ENCODE assay signal across 11 mouse cellular contexts in the genomic region with DNA sequence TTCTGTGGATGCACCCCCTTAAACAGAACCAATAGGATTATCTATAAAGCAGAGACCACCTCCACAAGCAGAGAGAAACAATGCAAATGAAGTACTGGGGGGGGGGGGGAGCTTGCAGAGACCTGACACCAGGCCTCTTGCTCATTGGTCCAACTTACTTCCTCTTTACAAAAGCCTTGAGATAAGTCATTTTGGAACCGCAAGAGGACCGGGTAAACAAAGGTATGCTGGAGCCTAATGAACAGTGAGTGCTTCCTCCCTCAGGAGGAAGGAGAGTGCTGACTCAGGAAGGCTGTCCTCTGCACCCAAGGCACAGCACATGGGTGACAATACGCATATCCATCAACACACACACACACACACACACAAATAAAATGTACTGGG. TPM values are rescaled to one million over a fixed set of nuclear protein-coding genes. Genes with fewer than 3 reads are reported as not detected.
A peak's percentile ranks its signal among the peaks of the same experiment; 100 is the strongest.
DNase-seq lines count a peak whose midpoint lies in the region; ATAC-seq lines count a peak whose summit lies in the region.
"Had no signal": no experiment of that assay in that cellular context is flagged by ENCODE, and none has a peak within 500 bp of the region (broad histone marks: within the 10 kb centered on the region; RNA-seq: fewer than 3 reads in every experiment).

No protein-coding gene starts in this region.

- peaks cover 9% of the 10 kb centered on the region for H3K4me1 ChIP-seq in midbrain, embryonic 11.5 days (ENCODE audit: control insufficient read depth, insufficient read depth, low read length)
- peaks cover 15% of the 10 kb centered on the region for H3K4me1 ChIP-seq in midbrain, embryonic 14.5 days (ENCODE audit: control insufficient read depth, insufficient read depth, low read length)
- H3K4me1 ChIP-seq in hindbrain, embryonic 14.5 days (replicated peaks; ENCODE audit: control insufficient read depth, insufficient read depth, low read length): peaks cover 17% of the 10 kb centered on the region

- H3K9ac ChIP-seq in midbrain, embryonic 11.5 days (ENCODE audit: low read length): no peak overlapping the region
- H3K9ac ChIP-seq in midbrain, embryonic 14.5 days (replicated peaks; ENCODE audit: low read length): no peak overlapping the region
- no peak overlapping the region for H3K9ac ChIP-seq in hindbrain, embryonic 14.5 days

- WGBS in midbrain, embryonic 11.5 days: 17% methylated on average over 3 of the region's 3 CpGs
- WGBS in midbrain, embryonic 14.5 days: 23% methylated on average over 3 of the region's 3 CpGs
- 20% methylated on average over 3 of the region's 3 CpGs for WGBS in hindbrain, embryonic 14.5 days

- intact Hi-C loops in heart, postnatal 25 days (cut with DNase I): no loop called here

- ATAC-seq in midbrain, embryonic 11.5 days (ENCODE audit: low FRiP score): no peak
- no peak for ATAC-seq in midbrain, embryonic 14.5 days (ENCODE audit: low FRiP score, low TSS enrichment)
- ATAC-seq in hindbrain, embryonic 14.5 days (ENCODE audit: low FRiP score): no peak
- peak; percentile 64 for ATAC-seq in neutrophil, adult 5-6 weeks (ENCODE audit: extremely low read depth, insufficient number of reproducible peaks, low FRiP score, poor library complexity, severe bottlenecking)

- H3K36me3 ChIP-seq in midbrain, embryonic 11.5 days (ENCODE audit: control insufficient read depth, insufficient read depth, low read length): no peaks in the 10 kb centered on the region
- H3K36me3 ChIP-seq in midbrain, embryonic 14.5 days (ENCODE audit: control insufficient read depth, insufficient read depth, low read length): peaks cover 10% of the 10 kb centered on the region
- 0 out of 2 replicates have a peak, but pooled peaks cover 2% of the 10 kb centered on the region for H3K36me3 ChIP-seq in hindbrain, embryonic 14.5 days (replicated peaks; ENCODE audit: control insufficient read depth, insufficient read depth)

- H3K27me3 ChIP-seq in midbrain, embryonic 11.5 days (ENCODE audit: control insufficient read depth, insufficient read depth, low read length): peaks cover 21% of the 10 kb centered on the region
- H3K27me3 ChIP-seq in midbrain, embryonic 14.5 days (ENCODE audit: control insufficient read depth, insufficient read depth, low read length): peaks cover 26% of the 10 kb centered on the region
- peaks cover 32% of the 10 kb centered on the region for H3K27me3 ChIP-seq in hindbrain, embryonic 14.5 days (ENCODE audit: control insufficient read depth, insufficient read depth, low read length)

- H3K27ac ChIP-seq in midbrain, embryonic 11.5 days (ENCODE audit: low read depth, low read length): no peak overlapping the region
- no peak overlapping the region for H3K27ac ChIP-seq in midbrain, embryonic 14.5 days (replicated peaks; ENCODE audit: low read depth, low read length)
- H3K27ac ChIP-seq in hindbrain, embryonic 14.5 days: no peak overlapping the region

- no peak overlapping the region for H3K4me3 ChIP-seq in midbrain, embryonic 11.5 days (ENCODE audit: low read depth, low read length)
- no peak overlapping the region for H3K4me3 ChIP-seq in midbrain, embryonic 14.5 days (replicated peaks; ENCODE audit: low read depth, low read length)
- H3K4me3 ChIP-seq in hindbrain, embryonic 14.5 days (replicated peaks; ENCODE audit: low read length): no peak overlapping the region

- peaks cover 2% of the 10 kb centered on the region; the same call in 1 of the 2 replicates for H3K9me3 ChIP-seq in midbrain, embryonic 11.5 days (ENCODE audit: control insufficient read depth, low read length)
- H3K9me3 ChIP-seq in midbrain, embryonic 14.5 days (ENCODE audit: control insufficient read depth, low read length): no peaks in the 10 kb centered on the region
- no peaks in the 10 kb centered on the region for H3K9me3 ChIP-seq in hindbrain, embryonic 14.5 days (ENCODE audit: control insufficient read depth, low read length)

- DNase-seq in heart, adult 11 months: peak; percentile 88
- DNase-seq in heart, postnatal 25 days (ENCODE audit: low spot score): no peak
- no peak for DNase-seq in midbrain, embryonic 11.5 days (ENCODE audit: low spot score, missing footprints)
- DNase-seq in midbrain, embryonic 14.5 days: no peak
- no peak for DNase-seq in hindbrain, embryonic 14.5 days (ENCODE audit: low spot score)
- DNase-seq in urinary bladder, postnatal 25 days (ENCODE audit: low spot score): no peak
- no peak for DNase-seq in layer of hippocampus, adult 9-11 months
- DNase-seq: gastrocnemius, postnatal 25 days had no signal

- peak overlapping the region; percentile 64; the same call in 1 of the 2 replicates for H3K4me2 ChIP-seq in midbrain, embryonic 11.5 days
- no peak overlapping the region for H3K4me2 ChIP-seq in midbrain, embryonic 14.5 days (ENCODE audit: low read length)
- peak overlapping the region; percentile 71; the same call in 1 of the 2 replicates for H3K4me2 ChIP-seq in hindbrain, embryonic 14.5 days (replicated peaks)

RNA-seq across cellular contexts. Expression of gene Gm20479, which starts 0.4 kb away (rescaled TPM):
- not detected for total RNA-seq in heart, postnatal 25 days (2021)
- not detected in 2 replicates for polyA plus RNA-seq in midbrain, embryonic 11.5 days (2014; fragmentation: Nextera tagmentation; extraction: Ambion mirVana)
- polyA plus RNA-seq in midbrain, embryonic 14.5 days (2014; fragmentation: Nextera tagmentation; extraction: Ambion mirVana): not detected in 2 replicates
- not detected in 2 replicates for polyA plus RNA-seq in hindbrain, embryonic 14.5 days (2014; fragmentation: Nextera tagmentation; extraction: Ambion mirVana)
- total RNA-seq in neutrophil, adult 5-6 weeks (2017): not detected in 2 replicates
- total RNA-seq: gastrocnemius, postnatal 25 days; megakaryocyte-erythroid progenitor cell, adult 5-6 weeks had no signal
- polyA plus RNA-seq: C2C12 had no signal

RNA-seq across cellular contexts. Expression of gene Shkbp1, which starts 1.8 kb away (rescaled TPM):
- 1 to 10 TPM; 6.4 to 8.2 TPM for total RNA-seq in heart, postnatal 25 days (2021)
- polyA plus RNA-seq in midbrain, embryonic 11.5 days (2014; fragmentation: Nextera tagmentation; extraction: Ambion mirVana): 45.9 and 50.7 TPM in 2 replicates
- polyA plus RNA-seq in midbrain, embryonic 14.5 days (2014; fragmentation: Nextera tagmentation; extraction: Ambion mirVana): 50.4 and 52.5 TPM in 2 replicates
- 30.6 and 34.6 TPM in 2 replicates for polyA plus RNA-seq in hindbrain, embryonic 14.5 days (2014; fragmentation: Nextera tagmentation; extraction: Ambion mirVana)
- 56.8 and 69.9 TPM in 2 replicates for total RNA-seq in neutrophil, adult 5-6 weeks (2017)

RNA-seq across cellular contexts. Expression of gene Ltbp4, which starts 20.1 kb away (rescaled TPM):
- total RNA-seq in heart, postnatal 25 days (2021): 100 to 1,000 TPM; 210 to 247 TPM
- 2.9 and 5.8 TPM in 2 replicates for polyA plus RNA-seq in midbrain, embryonic 11.5 days (2014; fragmentation: Nextera tagmentation; extraction: Ambion mirVana)
- 6.4 and 7.4 TPM in 2 replicates for polyA plus RNA-seq in midbrain, embryonic 14.5 days (2014; fragmentation: Nextera tagmentation; extraction: Ambion mirVana)
- polyA plus RNA-seq in hindbrain, embryonic 14.5 days (2014; fragmentation: Nextera tagmentation; extraction: Ambion mirVana): 10.4 TPM in 2 replicates
- total RNA-seq in neutrophil, adult 5-6 weeks (2017): 0.12 TPM in 1 of 2 replicates, not detected in the other
